Mouse (Mus musculus) spleen, adult 2 months (tissue): ENCODE measurements around the gene Wwc1. TPM values are rescaled to one million over a fixed set of nuclear protein-coding genes. Genes with fewer than 3 reads are reported as not detected.

Experiments used
- DNase-seq, 2 experiments: peaks; one replicate each; pipeline versions ENCODE4 v3.0.0 to v3.0.0-alpha.2; 2012 to 2021; ENCODE audit warnings: low spot score in 2 of 2, low read depth in 1 of 2
- H3K27ac ChIP-seq: fragments of 200-500 bp; 2 replicates; pipeline ENCODE4 v1.5.1; 2012; ENCODE audit warnings: low read length, inconsistent platforms; ENCODE audit not compliant: insufficient read depth
- H3K27me3 ChIP-seq: fragments of 200-500 bp; 2 replicates; pipeline ENCODE4 v1.6.1; 2012; ENCODE audit warnings: mild to moderate bottlenecking, moderate library complexity, low read length, inconsistent platforms; ENCODE audit not compliant: control insufficient read depth, insufficient read depth
- H3K36me3 ChIP-seq: fragments of 200-500 bp; 2 replicates; pipeline ENCODE4 v1.6.1; 2012; ENCODE audit warnings: mild to moderate bottlenecking, low read length, inconsistent platforms; ENCODE audit not compliant: control insufficient read depth, insufficient read depth
- H3K4me1 ChIP-seq: fragments of 200-500 bp; 2 replicates; pipeline ENCODE4 v1.6.1; 2011; ENCODE audit warnings: inconsistent platforms; ENCODE audit not compliant: control insufficient read depth, insufficient read depth, insufficient read length
- H3K4me3 ChIP-seq: fragments of 200-500 bp; 2 replicates; pipeline ENCODE4 v1.5.1; 2011; ENCODE audit warnings: mild to moderate bottlenecking, inconsistent platforms; ENCODE audit not compliant: insufficient read depth, insufficient read length; ENCODE audit errors: extremely low read depth
- CTCF ChIP-seq: fragments of 200-500 bp; IDR thresholded peaks from 2 replicates; pipeline ENCODE4 v1.5.1; 2011; ENCODE audit warnings: mild to moderate bottlenecking, inconsistent platforms; ENCODE audit not compliant: insufficient read depth, insufficient read length, insufficient replicate concordance; ENCODE audit errors: extremely low read depth
- POLR2A ChIP-seq: fragments of 200-500 bp; IDR thresholded peaks from 2 replicates; pipeline ENCODE4 v1.6.1; 2011; ENCODE audit warnings: low read depth, low read length, inconsistent platforms
- WGBS: fragments of 180-500 bp; shearing (Covaris S2); methylation state at CpG from one replicate; pipeline ENCODE4 v1.1.7; 2018; 5-methylcytosine and 5-hydroxymethylcytosine counted together
- polyA plus RNA-seq: library from polyadenylated mRNA; depleted of rRNA; stranded (reverse); fragments of >200 nt; gene quantifications from 2 replicates; pipeline ENCODE4 v1.2.3, GENCODE M21; 2012

Wwc1 gene
- polyA plus RNA-seq, 1 experiment, result 0.47 TPM

GRCm38 (mm10) chr11:35925592-35925991 is 54.7 kb downstream of the Wwc1 start:
- Histone ChIP-seq H3K4me3 (no peak overlapping the region), H3K27ac (no peak overlapping the region), H3K27me3 (no peaks in the 10 kb centered on the region), H3K36me3 (no peaks in the 10 kb centered on the region), H3K4me1 (no peaks in the 10 kb centered on the region)
- TF ChIP-seq POLR2A (no peak), CTCF (no peak)
- 85% methylated on average over 7 of the region's 7 CpGs for WGBS
- DNase-seq, result no peak

GRCm38 (mm10) chr11:35922205-35922873 is 58.0 kb downstream of the Wwc1 start:
- no peak for DNase-seq
- no peak overlapping the region for H3K27ac ChIP-seq
- WGBS, result 45% methylated on average over 12 of the region's 12 CpGs

GRCm38 (mm10) chr11:35920776-35921175 is 59.6 kb downstream of the Wwc1 start:
- DNase-seq, result no peak
- Histone ChIP-seq H3K36me3 (no peaks in the 10 kb centered on the region), H3K27ac (no peak overlapping the region), H3K4me1 (no peaks in the 10 kb centered on the region), H3K27me3 (no peaks in the 10 kb centered on the region), H3K4me3 (no peak overlapping the region)
- WGBS, result 73% methylated on average over 5 of the region's 5 CpGs
- no peak for TF ChIP-seq POLR2A
- no peak for TF ChIP-seq CTCF

More at GRCm38 (mm10) chr11:35922205-35922873, 58.0 kb downstream of the Wwc1 start:
- Histone ChIP-seq H3K36me3 (no peaks in the 10 kb centered on the region), H3K4me3 (no peak overlapping the region), H3K27me3 (no peaks in the 10 kb centered on the region), H3K4me1 (no peaks in the 10 kb centered on the region)
- TF ChIP-seq POLR2A, result no peak
- no peak for TF ChIP-seq CTCF

GRCm38 (mm10) chr11:35919856-35920503 is 60.3 kb downstream of the Wwc1 start:
- no peaks in the 10 kb centered on the region for H3K27me3 ChIP-seq
- no peak overlapping the region for H3K27ac ChIP-seq
- H3K36me3 ChIP-seq, result no peaks in the 10 kb centered on the region
- no peak for TF ChIP-seq CTCF
- no peak for TF ChIP-seq POLR2A
- H3K4me3 ChIP-seq, result no peak overlapping the region
- WGBS, result 70% methylated on average over 9 of the region's 9 CpGs
- no peak for DNase-seq
- H3K4me1 ChIP-seq, result no peaks in the 10 kb centered on the region

GRCm38 (mm10) chr11:35919383-35919782 is 60.9 kb downstream of the Wwc1 start:
- H3K4me3 ChIP-seq, result no peak overlapping the region
- H3K4me1 ChIP-seq, result no peaks in the 10 kb centered on the region
- H3K27me3 ChIP-seq, result no peaks in the 10 kb centered on the region
- WGBS, result 43% methylated on average over 2 of the region's 2 CpGs
- TF ChIP-seq POLR2A (no peak), CTCF (no peak)
- H3K36me3 ChIP-seq, result no peaks in the 10 kb centered on the region
- no peak overlapping the region for H3K27ac ChIP-seq
- DNase-seq, result no peak

- H3K27ac ChIP-seq, result no peak overlapping the region
Observed at GRCm38 (mm10) chr11:35916466-35917185, 63.7 kb downstream of the Wwc1 start.

GRCm38 (mm10) chr11:35915546-35915945 is 64.8 kb downstream of the Wwc1 start:
- H3K4me3 ChIP-seq, result no peak overlapping the region

More at GRCm38 (mm10) chr11:35916466-35917185, 63.7 kb downstream of the Wwc1 start:
- H3K36me3 ChIP-seq, result no peaks in the 10 kb centered on the region
- DNase-seq, result no peak
- H3K4me1 ChIP-seq, result no peaks in the 10 kb centered on the region
- WGBS, result 89% methylated on average over 8 of the region's 8 CpGs
- no peaks in the 10 kb centered on the region for H3K27me3 ChIP-seq
- no peak for TF ChIP-seq POLR2A
- no peak for TF ChIP-seq CTCF
- no peak overlapping the region for H3K4me3 ChIP-seq

More at GRCm38 (mm10) chr11:35915546-35915945, 64.8 kb downstream of the Wwc1 start:
- Histone ChIP-seq H3K4me1 (no peaks in the 10 kb centered on the region), H3K36me3 (no peaks in the 10 kb centered on the region), H3K27ac (no peak overlapping the region), H3K27me3 (no peaks in the 10 kb centered on the region)
- 86% methylated on average over 8 of the region's 8 CpGs for WGBS
- no peak for TF ChIP-seq CTCF
- TF ChIP-seq POLR2A, result no peak
- no peak for DNase-seq
